Mouse (Mus musculus) cerebellum, adult 18-20 months (tissue): Measurements from ENCODE around the gene Igf2bp3.

ENCODE experiments used
- DNase-seq, 2 experiments: peaks; one replicate each; pipeline ENCODE4 v3.0.0; 2021

Igf2bp3 gene

DNA sequence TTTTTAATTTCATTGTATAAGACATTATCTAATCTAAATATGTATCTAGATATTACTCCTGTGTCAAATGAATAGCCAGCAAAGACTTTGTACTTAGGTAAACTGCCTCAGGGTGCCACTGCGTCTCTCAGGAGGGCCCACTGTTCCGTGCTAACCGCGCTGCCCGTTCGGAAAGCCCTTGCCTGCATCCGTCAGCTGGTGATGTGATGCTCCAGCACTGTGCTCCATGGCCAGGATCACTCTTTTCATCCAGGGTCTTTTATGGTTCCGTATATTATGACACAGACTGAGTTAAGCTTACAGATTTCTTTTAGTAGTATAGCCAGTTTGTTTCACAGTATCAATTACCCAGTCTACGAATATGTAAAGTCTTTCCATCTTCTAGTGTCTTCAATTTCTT is 82.9 kb downstream of the Igf2bp3 start:
- no peak for DNase-seq

DNA sequence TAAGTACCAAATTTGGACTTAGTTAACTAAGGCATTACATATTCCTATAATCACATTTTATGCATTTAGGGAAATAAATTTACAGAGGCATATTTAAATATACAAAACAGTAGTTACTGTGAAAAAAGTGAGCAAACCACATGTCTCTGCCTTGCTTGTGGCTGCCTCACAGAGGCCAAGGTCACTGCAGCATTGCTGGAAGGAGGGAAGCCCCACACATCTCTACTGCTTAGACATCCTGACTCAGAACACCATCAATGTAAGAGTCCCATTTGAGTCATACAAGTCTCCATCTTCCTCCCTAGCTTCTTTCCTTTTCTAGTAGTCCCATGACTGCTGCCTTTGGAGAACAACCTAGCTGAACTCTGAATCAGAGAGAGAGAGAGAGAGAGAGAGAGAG is 84.4 kb downstream of the Igf2bp3 start:
- DNase-seq = no peak

GRCm38 (mm10) chr6:49120370-49120769 is 94.4 kb downstream of the Igf2bp3 start:
- no peak for DNase-seq

DNA sequence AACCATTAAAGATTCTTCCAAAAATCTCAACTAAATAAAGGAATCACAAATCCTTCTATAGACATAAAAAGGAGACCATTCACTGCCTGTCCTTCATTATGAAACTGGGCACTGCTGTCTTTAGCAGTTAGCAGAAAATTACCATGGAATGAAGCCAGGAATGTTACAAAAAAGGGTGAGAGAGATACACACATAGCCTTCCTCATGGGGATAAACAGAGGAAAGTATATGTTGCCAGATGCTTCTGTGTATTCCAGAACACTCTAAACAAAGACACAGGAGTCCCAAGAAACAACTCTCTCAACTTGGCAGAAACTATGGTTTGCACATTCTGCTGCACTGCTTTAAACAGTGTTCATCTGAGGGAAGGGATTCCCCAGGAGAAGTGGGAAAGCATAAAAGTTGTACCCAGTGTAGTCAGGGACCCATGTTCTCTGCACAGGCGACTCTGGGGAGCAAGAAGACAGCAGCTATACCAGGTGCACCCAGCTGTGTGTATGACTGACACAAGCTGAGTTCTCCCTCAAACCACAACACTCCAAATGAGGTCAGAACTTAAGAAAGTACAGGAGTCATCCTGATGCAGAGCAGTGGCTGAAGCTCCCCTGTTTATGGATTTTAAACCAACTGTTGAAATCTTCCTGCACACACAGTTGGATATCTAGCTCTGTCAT is 95.2 kb downstream of the Igf2bp3 start:
- DNase-seq = no peak

- DNase-seq = no peak
Observed at GRCm38 (mm10) chr6:49118446-49118845, 96.3 kb downstream of the Igf2bp3 start.

GRCm38 (mm10) chr6:49116241-49116640 is 98.5 kb downstream of the Igf2bp3 start:
- no peak for DNase-seq

DNA sequence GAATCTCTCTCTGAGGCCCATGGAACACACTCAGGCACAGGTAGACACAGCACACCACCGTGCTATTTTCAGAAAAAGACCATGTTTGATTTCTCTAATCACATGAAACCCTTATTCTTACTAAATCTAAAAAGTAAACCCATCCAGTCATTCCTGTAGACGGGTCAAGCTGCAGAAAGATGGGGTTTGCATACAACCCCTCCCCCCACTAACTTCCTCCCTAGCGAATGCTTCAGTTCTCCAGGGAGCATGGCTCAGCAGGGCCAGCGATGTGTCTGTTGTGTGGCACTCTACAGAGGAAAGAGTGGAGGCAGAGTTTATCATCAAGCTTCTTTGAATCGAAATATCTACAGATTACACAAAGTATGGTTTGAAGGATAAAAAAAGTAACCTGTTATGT is 99.2 kb downstream of the Igf2bp3 start:
- no peak for DNase-seq

- no peak for DNase-seq
Observed at GRCm38 (mm10) chr6:49114457-49114856, 100.3 kb downstream of the Igf2bp3 start.

GRCm38 (mm10) chr6:49113895-49114294 is 100.9 kb downstream of the Igf2bp3 start:
- DNase-seq = no peak

GRCm38 (mm10) chr6:49109196-49109595 is 105.6 kb downstream of the Igf2bp3 start:
- DNase-seq = no peak

DNA sequence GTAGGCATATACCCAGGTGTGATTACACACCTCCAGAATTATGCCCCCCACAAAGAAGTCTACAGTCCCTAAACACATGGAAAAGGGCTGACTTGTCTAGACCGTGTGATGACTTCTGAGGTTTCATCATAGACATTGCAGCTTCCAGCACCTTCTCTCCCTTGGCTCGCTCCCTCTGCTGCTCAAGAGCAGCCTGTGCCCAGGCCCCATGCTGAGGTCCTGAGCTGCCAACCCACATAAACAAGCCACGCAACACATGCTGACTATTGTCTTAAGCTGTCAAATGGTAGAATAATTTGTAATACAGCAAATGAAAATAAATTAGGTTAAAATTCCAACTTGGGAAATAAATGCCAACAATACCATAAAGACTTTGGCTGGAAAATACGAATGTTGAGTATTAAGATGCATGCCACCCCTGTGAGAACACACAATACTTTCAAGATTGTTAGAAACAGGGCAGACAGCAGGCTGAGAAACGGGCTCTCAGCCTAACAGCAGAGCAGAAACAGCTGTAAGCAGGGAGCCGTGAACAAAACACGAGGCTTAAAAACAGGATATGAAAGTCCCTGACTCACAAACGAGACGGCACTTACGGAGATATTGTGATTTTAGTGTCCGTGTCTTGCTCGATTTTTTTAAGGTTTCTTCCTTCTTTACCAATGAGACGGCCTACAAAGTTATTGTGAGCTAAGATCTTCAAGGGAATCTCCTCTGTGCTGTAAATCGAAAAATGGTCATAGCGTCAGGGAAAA is 107.8 kb downstream of the Igf2bp3 start:
- peak; percentile 46 to 55 for DNase-seq

GRCm38 (mm10) chr6:49099086-49099485 is 115.7 kb downstream of the Igf2bp3 start:
- DNase-seq = no peak

DNA sequence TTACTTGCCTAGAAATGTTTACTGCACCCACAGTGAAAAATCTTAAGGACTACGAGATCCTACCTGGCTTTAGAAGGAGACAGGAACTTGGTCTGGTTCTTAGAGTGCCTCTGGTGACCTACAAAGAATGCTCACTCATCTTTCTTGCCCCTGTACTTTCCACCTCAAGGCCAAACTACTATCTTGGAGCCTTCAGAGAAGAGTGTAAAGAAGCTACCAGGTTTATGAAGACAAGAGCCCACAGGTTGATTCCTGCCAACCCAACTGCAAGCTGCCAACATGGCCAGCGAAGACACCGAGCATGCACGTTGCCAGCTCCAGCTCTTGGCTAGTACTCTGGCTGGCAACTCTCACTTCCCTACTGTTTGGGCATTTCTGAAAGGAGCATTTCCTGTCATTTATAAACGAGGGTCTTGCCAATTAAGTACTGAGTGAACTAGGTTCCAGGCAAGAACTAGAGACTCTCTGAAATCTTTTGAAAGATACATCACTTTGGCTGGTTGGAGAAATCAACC is 117.1 kb downstream of the Igf2bp3 start:
- peak; percentile 48 to 52 for DNase-seq

- peak; percentile 77 to 80 for DNase-seq
Observed at GRCm38 (mm10) chr6:49096933-49097461, 117.8 kb downstream of the Igf2bp3 start.

DNA sequence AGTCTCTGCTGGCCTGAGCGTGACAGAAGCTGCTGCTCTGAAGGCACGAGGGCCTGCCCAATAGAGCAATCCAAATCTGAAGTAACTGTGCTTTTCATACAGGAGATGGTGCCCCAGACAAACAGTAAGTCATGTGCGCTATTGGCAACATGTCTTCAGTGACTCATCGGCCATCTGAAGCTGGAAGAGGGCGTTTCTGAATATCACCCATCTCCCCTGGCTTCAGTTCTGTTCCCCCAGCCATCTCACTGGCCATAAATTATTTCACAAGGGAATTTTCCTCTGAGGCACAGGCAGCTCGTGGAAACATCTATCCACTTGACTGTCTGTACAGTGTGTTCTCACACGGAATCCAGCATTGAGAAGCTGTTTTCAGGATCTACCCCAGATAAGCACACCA is 118.3 kb downstream of the Igf2bp3 start:
- DNase-seq = peak; percentile 32 to 51

GRCm38 (mm10) chr6:49094968-49095367 is 119.8 kb downstream of the Igf2bp3 start:
- no peak for DNase-seq

DNA sequence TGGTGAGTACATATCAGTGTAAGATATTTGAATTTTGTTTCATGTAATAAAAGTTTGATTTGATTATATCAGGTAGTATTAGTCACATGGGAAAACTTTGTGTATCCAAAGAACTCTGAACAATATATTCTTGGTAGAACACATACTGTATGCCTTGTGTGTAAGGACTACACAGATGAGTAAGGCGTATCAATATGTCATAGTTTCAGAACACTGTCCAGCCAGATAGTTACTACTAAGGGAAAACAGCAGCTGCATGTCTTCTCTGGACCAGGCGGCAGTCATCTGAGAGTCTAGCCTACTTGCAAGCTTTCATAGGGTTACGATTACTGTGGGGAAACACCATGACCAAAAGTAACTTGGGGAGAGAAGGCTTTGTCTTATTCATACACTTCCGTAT is 131.7 kb downstream of the Igf2bp3 start:
- no peak for DNase-seq

- DNase-seq = no peak
Observed at GRCm38 (mm10) chr6:49079313-49079712, 135.4 kb downstream of the Igf2bp3 start.

DNA sequence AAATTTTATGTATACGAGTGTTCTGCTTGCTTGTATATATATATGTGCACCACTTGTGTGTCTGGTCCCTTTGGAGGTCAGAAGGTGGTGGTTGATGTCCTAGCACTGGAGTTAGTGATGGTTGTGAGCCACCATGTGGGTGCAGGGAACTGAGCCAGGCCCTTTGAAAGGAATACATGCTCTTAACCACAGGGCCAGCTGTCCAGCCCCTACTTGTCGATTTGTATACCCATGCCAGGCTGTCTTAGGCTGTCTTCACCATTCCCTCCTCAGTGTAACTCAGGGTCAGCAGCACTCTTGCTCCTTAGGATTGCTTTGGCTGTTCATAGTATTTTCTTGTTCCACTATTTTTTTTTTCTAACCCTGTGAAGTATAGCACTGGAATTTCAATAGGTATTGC is 136.9 kb downstream of the Igf2bp3 start:
- DNase-seq = no peak

- DNase-seq = no peak
Observed at GRCm38 (mm10) chr6:49074117-49074490, 140.7 kb downstream of the Igf2bp3 start.

GRCm38 (mm10) chr6:49073304-49074116 is 141.2 kb downstream of the Igf2bp3 start, which contains the start of gene Malsu1:
Gene Malsu1 (plus strand): TSS chr6:49073795.
- peak; percentile 95 to 96 for DNase-seq

- DNase-seq = no peak
Observed at GRCm38 (mm10) chr6:49068361-49068760, 146.4 kb downstream of the Igf2bp3 start.
